ENCODE assay signal across 22 mouse cellular contexts in genomic region chr14:37237191-37237590, GRCm38 (mm10).
A peak's percentile ranks its signal among the peaks of the same experiment; 100 is the strongest.
DNase-seq lines count a peak whose midpoint lies in the region; ATAC-seq and TF ChIP-seq lines count a peak whose summit lies in the region.
"Had no signal": no experiment of that assay in that cellular context is flagged by ENCODE, and none has a peak within 500 bp of the region (broad histone marks: within the 10 kb centered on the region; RNA-seq: fewer than 3 reads in every experiment).

No protein-coding gene starts in this region.

- H3K9ac ChIP-seq in hindbrain, postnatal 0 days (replicated peaks; ENCODE audit: low read length), result no peak overlapping the region
- H3K9ac ChIP-seq in hindbrain, embryonic 12.5 days, result no peak overlapping the region
- H3K9ac ChIP-seq in midbrain, embryonic 13.5 days (replicated peaks), result no peak overlapping the region
- H3K9ac ChIP-seq in midbrain, embryonic 16.5 days (ENCODE audit: low read depth, low read length), result no peak overlapping the region
- H3K9ac ChIP-seq: embryonic facial prominence, embryonic 12.5 days; embryonic facial prominence, embryonic 15.5 days; forebrain, postnatal 0 days; intestine, embryonic 15.5 days had no signal

- ATAC-seq in hindbrain, postnatal 0 days, result peak; percentile 91
- ATAC-seq in hindbrain, embryonic 12.5 days (ENCODE audit: low FRiP score), result no peak
- ATAC-seq in midbrain, embryonic 13.5 days, result 0 out of 2 replicates have a peak, but pooled peaks have one; percentile 9
- no peak for ATAC-seq in midbrain, embryonic 16.5 days
- ATAC-seq: forebrain, embryonic 14.5 days; forebrain, postnatal 0 days; intestine, embryonic 15.5 days; Patski had no signal

- H3K27me3 ChIP-seq in hindbrain, postnatal 0 days (ENCODE audit: insufficient read depth, low read length), result no peaks in the 10 kb centered on the region
- no peaks in the 10 kb centered on the region for H3K27me3 ChIP-seq in hindbrain, embryonic 12.5 days
- H3K27me3 ChIP-seq in midbrain, embryonic 13.5 days, result no peaks in the 10 kb centered on the region
- no peaks in the 10 kb centered on the region for H3K27me3 ChIP-seq in midbrain, embryonic 16.5 days (ENCODE audit: control insufficient read depth, insufficient read depth, low read depth, low read length)
- H3K27me3 ChIP-seq: embryonic facial prominence, embryonic 12.5 days; embryonic facial prominence, embryonic 15.5 days; intestine, embryonic 15.5 days; Patski had no signal

- H3K36me3 ChIP-seq in hindbrain, postnatal 0 days (ENCODE audit: insufficient read depth, low read length), result no peaks in the 10 kb centered on the region
- no peaks in the 10 kb centered on the region for H3K36me3 ChIP-seq in hindbrain, embryonic 12.5 days
- H3K36me3 ChIP-seq in midbrain, embryonic 13.5 days, result no peaks in the 10 kb centered on the region
- no peaks in the 10 kb centered on the region for H3K36me3 ChIP-seq in midbrain, embryonic 16.5 days (ENCODE audit: control insufficient read depth, insufficient read depth, low read length)
- H3K36me3 ChIP-seq: embryonic facial prominence, embryonic 12.5 days; embryonic facial prominence, embryonic 15.5 days; G1E; intestine, embryonic 15.5 days had no signal

- intact Hi-C loops in heart, postnatal 14 days (cut with DNase I), result no loop called here

- WGBS in hindbrain, postnatal 0 days, result 51% methylated on average over 5 of the region's 5 CpGs
- WGBS in hindbrain, embryonic 12.5 days, result 78% methylated on average over 5 of the region's 5 CpGs
- 59% methylated on average over 5 of the region's 5 CpGs for WGBS in midbrain, embryonic 13.5 days
- WGBS in midbrain, embryonic 16.5 days, result 51% methylated on average over 5 of the region's 5 CpGs

- TF ChIP-seq CTCF in hindbrain, postnatal 0 days (IDR thresholded peaks at IDR 0.05; ENCODE audit: low read depth), result no peak

- H3K27ac ChIP-seq in hindbrain, postnatal 0 days, result no peak overlapping the region
- H3K27ac ChIP-seq in hindbrain, embryonic 12.5 days, result no peak overlapping the region
- no peak overlapping the region for H3K27ac ChIP-seq in midbrain, embryonic 13.5 days
- H3K27ac ChIP-seq in midbrain, embryonic 16.5 days (ENCODE audit: low read length), result no peak overlapping the region
- H3K27ac ChIP-seq: embryonic facial prominence, embryonic 12.5 days; embryonic facial prominence, embryonic 15.5 days; gastrocnemius, adult 2 months; intestine, embryonic 15.5 days had no signal

- no peak overlapping the region for H3K4me3 ChIP-seq in hindbrain, postnatal 0 days (ENCODE audit: low read length)
- no peak overlapping the region for H3K4me3 ChIP-seq in hindbrain, embryonic 12.5 days
- no peak overlapping the region for H3K4me3 ChIP-seq in midbrain, embryonic 13.5 days (replicated peaks)
- H3K4me3 ChIP-seq in midbrain, embryonic 16.5 days (ENCODE audit: low read depth, low read length), result no peak overlapping the region
- H3K4me3 ChIP-seq: embryonic facial prominence, embryonic 12.5 days; embryonic facial prominence, embryonic 15.5 days; gastrocnemius, adult 2 months; intestine, embryonic 15.5 days had no signal

- H3K4me1 ChIP-seq in hindbrain, postnatal 0 days (ENCODE audit: insufficient read depth, low read length), result no peaks in the 10 kb centered on the region
- peaks cover 2% of the 10 kb centered on the region; the same call in 1 of the 2 replicates for H3K4me1 ChIP-seq in hindbrain, embryonic 12.5 days
- H3K4me1 ChIP-seq in midbrain, embryonic 13.5 days (replicated peaks), result peaks cover 4% of the 10 kb centered on the region; the same call in 1 of the 2 replicates
- H3K4me1 ChIP-seq in midbrain, embryonic 16.5 days (ENCODE audit: control insufficient read depth, insufficient read depth, low read length), result no peaks in the 10 kb centered on the region
- H3K4me1 ChIP-seq: embryonic facial prominence, embryonic 12.5 days; embryonic facial prominence, embryonic 15.5 days; intestine, embryonic 15.5 days had no signal

- DNase-seq in cerebellum, postnatal 14 days, result peak; percentile 32 to 51
- DNase-seq in cerebellum, adult 8-10 months, result no peak
- peak; percentile 34 for DNase-seq in hindbrain, postnatal 0 days (ENCODE audit: low spot score)
- no peak for DNase-seq in heart, postnatal 14 days
- DNase-seq: adrenal gland, postnatal 10 days; adrenal gland, postnatal 36 days; B cell, adult 2 months; forebrain, postnatal 0 days; gastrocnemius, adult 2 months; gastrocnemius, postnatal 14 days; heart, adult 11 months; heart, postnatal 36 days had no signal

- no peak overlapping the region for H3K4me2 ChIP-seq in hindbrain, postnatal 0 days (ENCODE audit: low read depth, low read length)
- H3K4me2 ChIP-seq in hindbrain, embryonic 12.5 days (replicated peaks), result no peak overlapping the region
- no peak overlapping the region for H3K4me2 ChIP-seq in midbrain, embryonic 13.5 days (replicated peaks)
- no peak overlapping the region for H3K4me2 ChIP-seq in midbrain, embryonic 16.5 days (ENCODE audit: low read length)
- H3K4me2 ChIP-seq: embryonic facial prominence, embryonic 12.5 days; embryonic facial prominence, embryonic 15.5 days; heart, embryonic 11.5 days; intestine, embryonic 15.5 days had no signal

- H3K9me3 ChIP-seq in hindbrain, postnatal 0 days (ENCODE audit: low read length), result no peaks in the 10 kb centered on the region
- H3K9me3 ChIP-seq in hindbrain, embryonic 12.5 days (replicated peaks), result no peaks in the 10 kb centered on the region
- H3K9me3 ChIP-seq in midbrain, embryonic 13.5 days, result no peaks in the 10 kb centered on the region
- no peaks in the 10 kb centered on the region for H3K9me3 ChIP-seq in midbrain, embryonic 16.5 days (replicated peaks; ENCODE audit: control insufficient read depth, low read length, poor library complexity, severe bottlenecking)
- H3K9me3 ChIP-seq: embryonic facial prominence, embryonic 12.5 days; embryonic facial prominence, embryonic 15.5 days; G1E; intestine, embryonic 15.5 days had no signal

Comparison
In these comparisons a context has a peak if more than half of its experiments do, and no peak if none do; other contexts are left out.
1. DNase-seq: peak in cerebellum, postnatal 14 days (2 of 2) and hindbrain, postnatal 0 days (single experiment); none in cerebellum, adult 8-10 months (single experiment) and heart, postnatal 14 days (0 of 2).
2. ATAC-seq: peak in hindbrain, postnatal 0 days (single experiment) and midbrain, embryonic 13.5 days (single experiment); none in hindbrain, embryonic 12.5 days (single experiment) and midbrain, embryonic 16.5 days (single experiment).